Mouse (Mus musculus) heart, postnatal 0 days (tissue): Measurements from ENCODE around the gene Rnf167. TPM values are rescaled to one million over a fixed set of nuclear protein-coding genes. Genes with fewer than 3 reads are reported as not detected.
A peak's percentile ranks its signal among the peaks of the same experiment; 100 is the strongest.

Experiments used
- ATAC-seq: fragments of 200-750 bp; cut with Nextera tagmentation; 2 replicates; pipeline ENCODE4 v1.8.0; 2017; ENCODE audit warnings: low read depth, moderate number of reproducible peaks, moderate library complexity; ENCODE audit not compliant: insufficient read depth
- DNase-seq: peaks from one replicate; pipeline ENCODE4 v3.0.0-alpha.2; 2016; ENCODE audit warnings: low spot score
- H3K27ac ChIP-seq: fragments of 300-500 bp; sonication (generic); 2 replicates; pipeline ENCODE4 v1.5.1; 2014; ENCODE audit warnings: low read depth, mild to moderate bottlenecking
- H3K27me3 ChIP-seq: fragments of 300-500 bp; sonication (generic); 2 replicates; pipeline ENCODE4 v1.6.1; 2014; ENCODE audit warnings: low read length, mixed read lengths; ENCODE audit not compliant: control insufficient read depth, insufficient read depth
- H3K36me3 ChIP-seq: fragments of 300-500 bp; sonication (generic); replicated peaks from 2 replicates; pipeline ENCODE4 v1.6.1; 2014; ENCODE audit warnings: low read length, mixed read lengths; ENCODE audit not compliant: control insufficient read depth, insufficient read depth
- H3K4me1 ChIP-seq: fragments of 300-500 bp; sonication (generic); 2 replicates; pipeline ENCODE4 v1.6.1; 2014; ENCODE audit warnings: antibody characterized with exemption; ENCODE audit not compliant: control insufficient read depth, insufficient read depth
- H3K4me2 ChIP-seq: fragments of 300-500 bp; sonication (generic); 2 replicates; pipeline ENCODE4 v1.6.1; 2014; ENCODE audit warnings: low read depth, mild to moderate bottlenecking, low read length, moderate library complexity
- H3K4me3 ChIP-seq: fragments of 300-500 bp; sonication (generic); 2 replicates; pipeline ENCODE4 v1.5.1; 2014; ENCODE audit warnings: low read depth, low read length
- H3K9ac ChIP-seq: fragments of 300-500 bp; sonication (generic); replicated peaks from 2 replicates; pipeline ENCODE4 v1.6.1; 2014; ENCODE audit warnings: low read depth, low read length, mixed read lengths
- H3K9me3 ChIP-seq: fragments of 300-500 bp; sonication (generic); replicated peaks from 2 replicates; pipeline ENCODE4 v1.6.1; 2016; ENCODE audit warnings: low read length; ENCODE audit not compliant: control insufficient read depth
- CTCF ChIP-seq: IDR thresholded peaks from 2 replicates; pipeline ENCODE4 v1.5.1; 2016; ENCODE audit warnings: antibody characterized with exemption, control low read depth, low read depth
- EP300 ChIP-seq: IDR thresholded peaks from 2 replicates; pipeline ENCODE4 v1.6.1; 2016; ENCODE audit warnings: antibody characterized with exemption, low read depth
- WGBS: fragments of 180-500 bp; shearing (Covaris S2); extraction: QIAGEN DNeasy Blood & Tissue Kit; methylation state at CpG from one replicate; pipeline ENCODE4 v1.1.7; 2014; 5-methylcytosine and 5-hydroxymethylcytosine counted together
- polyA plus RNA-seq: library from polyadenylated mRNA; unstranded; fragments of >200 nt; fragmentation: Nextera tagmentation; extraction: Ambion mirVana; gene quantifications from 2 replicates; pipeline ENCODE4 v1.2.1, GENCODE M21; 2015
- total RNA-seq: library from RNA; depleted of rRNA; stranded (reverse); fragments of >200 nt; gene quantifications from 2 replicates; pipeline ENCODE4 v1.2.3, GENCODE M21; 2014; ENCODE audit warnings: low replicate concordance

Rnf167 gene
- total and polyA plus RNA-seq, 2 experiments from 2014 or later, result 62.5 to 66.3 TPM

DNA sequence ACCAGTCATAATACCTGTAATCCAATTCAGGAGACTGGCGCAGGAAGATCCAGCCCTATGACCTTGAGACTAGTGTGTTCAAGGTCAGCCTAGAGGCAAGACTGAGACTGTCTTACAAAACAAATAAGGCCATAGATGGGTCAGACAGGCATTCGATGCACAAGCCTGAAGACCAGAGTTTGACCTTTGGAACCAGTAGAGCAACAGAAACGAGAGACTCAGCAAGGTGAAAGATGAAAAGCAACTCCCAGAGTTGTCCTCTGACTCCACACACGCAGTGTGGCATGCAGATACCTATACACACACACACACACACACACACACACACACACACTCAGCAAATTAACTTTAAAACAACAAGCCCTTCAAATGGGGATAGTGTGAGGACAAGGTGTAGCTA lies 20.2 kb upstream of the Rnf167 start:
- no peak overlapping the region for H3K9ac ChIP-seq
- H3K4me3 ChIP-seq, result no peak overlapping the region
- ATAC-seq (no peak), DNase-seq (no peak)
- no peak overlapping the region for H3K27ac ChIP-seq
- 67% methylated on average over 4 of the region's 4 CpGs for WGBS
- H3K4me1 ChIP-seq, result no peaks in the 10 kb centered on the region
- H3K4me2 ChIP-seq, result no peak overlapping the region
- no peaks in the 10 kb centered on the region for H3K36me3 ChIP-seq
- no peaks in the 10 kb centered on the region for H3K27me3 ChIP-seq
- H3K9me3 ChIP-seq, result no peaks in the 10 kb centered on the region
- TF ChIP-seq EP300 (no peak), CTCF (no peak)

DNA sequence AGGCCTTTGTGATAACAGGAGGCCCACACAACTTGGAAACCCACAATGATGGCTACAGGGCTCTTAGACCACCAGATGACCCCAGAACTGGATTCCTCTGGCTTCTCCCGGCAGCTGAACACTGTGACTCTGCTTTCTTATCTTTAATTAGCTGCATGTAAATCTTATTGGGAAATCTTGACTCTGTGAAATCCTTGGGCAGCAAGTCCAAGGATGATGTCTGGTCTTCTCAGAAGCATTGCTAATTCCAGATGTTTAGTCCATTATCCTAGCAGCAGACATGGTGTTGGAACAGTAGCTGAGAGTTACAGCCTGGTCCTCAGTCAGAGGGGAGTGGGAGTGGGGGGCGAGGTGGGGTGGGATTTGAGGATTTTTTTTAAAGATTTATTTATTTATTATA lies 18.6 kb upstream of the Rnf167 start:
- H3K9me3 ChIP-seq, result no peaks in the 10 kb centered on the region
- H3K4me1 ChIP-seq, result no peaks in the 10 kb centered on the region
- no peaks in the 10 kb centered on the region for H3K36me3 ChIP-seq
- H3K27me3 ChIP-seq, result no peaks in the 10 kb centered on the region
- 57% methylated on average over 2 of the region's 2 CpGs for WGBS
- ATAC-seq (no peak), DNase-seq (no peak)
- H3K4me3 ChIP-seq, result no peak overlapping the region
- H3K27ac ChIP-seq, result no peak overlapping the region
- no peak overlapping the region for H3K9ac ChIP-seq
- no peak for TF ChIP-seq CTCF
- no peak for TF ChIP-seq EP300
- H3K4me2 ChIP-seq, result no peak overlapping the region

DNA sequence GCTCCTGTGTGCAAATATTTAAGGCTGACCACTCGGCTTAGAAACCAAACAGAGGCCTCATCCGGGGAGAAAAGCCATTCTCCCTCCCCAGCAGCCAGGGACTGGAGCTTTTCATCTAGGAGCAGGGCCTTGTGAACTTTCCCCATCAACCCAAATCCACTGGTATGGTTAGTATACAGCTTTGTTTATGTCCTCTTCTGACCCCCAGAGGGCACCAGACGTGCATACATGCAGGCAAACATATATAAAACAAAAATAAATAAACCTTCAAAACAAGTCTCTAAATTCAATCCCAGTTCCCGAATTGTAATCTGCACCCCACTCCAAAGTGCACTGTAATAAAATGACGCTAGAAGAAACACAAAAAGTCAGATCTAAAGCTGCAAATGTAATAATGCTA lies 17.5 kb upstream of the Rnf167 start:
- TF ChIP-seq EP300 (no peak), CTCF (peak; percentile 52)
- peak; percentile 32 for DNase-seq
- no peak for ATAC-seq

DNA sequence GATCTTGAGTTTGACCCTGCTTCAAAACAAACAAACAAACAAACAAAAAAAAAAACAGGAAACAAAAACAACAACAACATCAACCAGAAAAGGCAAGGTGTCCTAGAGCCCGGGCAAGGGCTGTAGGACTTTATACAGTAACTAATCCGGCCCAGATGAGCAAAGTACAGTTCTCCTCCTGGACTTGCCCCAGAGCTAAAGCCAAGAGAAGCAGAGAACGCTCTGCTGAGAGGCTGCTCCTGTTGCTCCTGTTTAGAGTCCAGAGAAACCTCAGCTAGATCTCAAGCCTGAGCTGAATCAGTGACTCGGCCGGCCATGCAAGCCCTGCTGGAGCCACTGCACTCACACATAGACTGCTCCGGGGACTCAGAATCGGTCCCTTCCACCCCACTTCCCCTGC lies 16.9 kb upstream of the Rnf167 start:
- no peaks in the 10 kb centered on the region for H3K36me3 ChIP-seq
- WGBS, result 58% methylated on average over 7 of the region's 7 CpGs
- no peak overlapping the region for H3K9ac ChIP-seq
- H3K4me1 ChIP-seq, result no peaks in the 10 kb centered on the region
- DNase-seq, result no peak
- TF ChIP-seq EP300 (no peak), CTCF (no peak)
- no peak overlapping the region for H3K4me3 ChIP-seq
- H3K4me2 ChIP-seq, result no peak overlapping the region
- H3K27me3 ChIP-seq, result no peaks in the 10 kb centered on the region
- no peak overlapping the region for H3K27ac ChIP-seq
- H3K9me3 ChIP-seq, result no peaks in the 10 kb centered on the region
- ATAC-seq, result no peak

More for the DNA sequence above, 17.5 kb upstream of the Rnf167 start:
- Histone ChIP-seq H3K36me3 (no peaks in the 10 kb centered on the region), H3K9me3 (no peaks in the 10 kb centered on the region), H3K4me3 (no peak overlapping the region), H3K27me3 (no peaks in the 10 kb centered on the region), H3K9ac (no peak overlapping the region), H3K27ac (no peak overlapping the region), H3K4me1 (no peaks in the 10 kb centered on the region), H3K4me2 (no peak overlapping the region)
- WGBS, result 55% methylated on average over 5 of the region's 5 CpGs

DNA sequence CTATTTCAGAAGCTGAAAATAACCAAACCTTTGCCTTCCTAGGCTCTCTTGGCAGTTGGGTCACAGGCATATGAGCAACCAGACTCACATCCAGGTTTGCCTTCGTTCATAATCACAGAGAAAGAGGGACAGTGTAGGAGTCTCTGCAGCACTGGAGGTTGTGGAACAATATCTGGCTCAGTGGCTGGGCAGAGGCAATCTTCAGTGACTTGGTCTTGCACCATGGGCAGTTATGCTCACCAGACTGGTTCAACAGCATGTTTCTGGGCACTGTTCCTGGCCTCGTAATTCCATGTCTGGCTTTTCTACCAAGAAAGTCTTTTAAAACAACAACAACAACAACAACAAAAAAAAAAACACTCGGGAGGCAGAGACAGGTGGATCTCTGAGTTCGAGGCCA lies 11.4 kb upstream of the Rnf167 start:
- Histone ChIP-seq H3K27ac (no peak overlapping the region), H3K36me3 (no peaks in the 10 kb centered on the region), H3K4me2 (no peak overlapping the region), H3K27me3 (no peaks in the 10 kb centered on the region), H3K4me3 (no peak overlapping the region), H3K9me3 (no peaks in the 10 kb centered on the region), H3K4me1 (no peaks in the 10 kb centered on the region), H3K9ac (no peak overlapping the region)
- ATAC-seq, result no peak
- no peak for DNase-seq
- 74% methylated on average over 4 of the region's 4 CpGs for WGBS
- TF ChIP-seq CTCF (no peak), EP300 (no peak)

DNA sequence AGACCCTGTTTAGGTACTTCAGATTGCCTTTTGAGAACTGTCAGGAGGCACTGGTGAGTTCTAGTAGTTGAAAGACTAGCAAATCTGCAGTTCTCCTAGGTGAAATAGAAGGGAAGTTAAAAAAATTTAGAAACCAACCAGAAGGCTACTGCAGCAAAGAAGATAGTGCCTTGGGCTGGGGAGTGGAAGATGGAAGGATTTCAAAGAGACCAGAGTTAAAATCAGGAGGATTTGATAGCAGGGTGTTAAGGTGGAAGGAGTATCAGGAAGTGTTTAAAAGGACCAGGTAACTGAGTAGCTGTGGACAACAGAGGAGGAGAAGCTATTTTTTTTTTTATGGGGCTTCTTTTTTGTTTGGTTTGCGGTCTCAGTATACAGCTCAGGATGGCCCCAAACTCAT lies 9.3 kb upstream of the Rnf167 start:
- H3K4me3 ChIP-seq, result no peak overlapping the region
- no peak for ATAC-seq
- H3K4me1 ChIP-seq, result no peaks in the 10 kb centered on the region
- no peaks in the 10 kb centered on the region for H3K36me3 ChIP-seq
- no peak for DNase-seq
- no peaks in the 10 kb centered on the region for H3K9me3 ChIP-seq
- WGBS, result 100% methylated on average over 1 of the region's 1 CpGs
- H3K9ac ChIP-seq, result no peak overlapping the region
- H3K4me2 ChIP-seq, result no peak overlapping the region
- no peak overlapping the region for H3K27ac ChIP-seq
- H3K27me3 ChIP-seq, result no peaks in the 10 kb centered on the region
- no peak for TF ChIP-seq EP300
- no peak for TF ChIP-seq CTCF
